Mouse (Mus musculus): Measurements from ENCODE around the gene Nploc4. TPM values are rescaled to one million over a fixed set of nuclear protein-coding genes. Genes with fewer than 3 reads are reported as not detected.

Gene Nploc4
- polyA plus RNA-seq (2014; fragmentation: Illumina TruSeq; extraction: RNeasy Lipid Tissue Mini Kit (QIAGEN cat#74804); ENCODE audit: low read depth, low replicate concordance): 46.6 TPM

DNA sequence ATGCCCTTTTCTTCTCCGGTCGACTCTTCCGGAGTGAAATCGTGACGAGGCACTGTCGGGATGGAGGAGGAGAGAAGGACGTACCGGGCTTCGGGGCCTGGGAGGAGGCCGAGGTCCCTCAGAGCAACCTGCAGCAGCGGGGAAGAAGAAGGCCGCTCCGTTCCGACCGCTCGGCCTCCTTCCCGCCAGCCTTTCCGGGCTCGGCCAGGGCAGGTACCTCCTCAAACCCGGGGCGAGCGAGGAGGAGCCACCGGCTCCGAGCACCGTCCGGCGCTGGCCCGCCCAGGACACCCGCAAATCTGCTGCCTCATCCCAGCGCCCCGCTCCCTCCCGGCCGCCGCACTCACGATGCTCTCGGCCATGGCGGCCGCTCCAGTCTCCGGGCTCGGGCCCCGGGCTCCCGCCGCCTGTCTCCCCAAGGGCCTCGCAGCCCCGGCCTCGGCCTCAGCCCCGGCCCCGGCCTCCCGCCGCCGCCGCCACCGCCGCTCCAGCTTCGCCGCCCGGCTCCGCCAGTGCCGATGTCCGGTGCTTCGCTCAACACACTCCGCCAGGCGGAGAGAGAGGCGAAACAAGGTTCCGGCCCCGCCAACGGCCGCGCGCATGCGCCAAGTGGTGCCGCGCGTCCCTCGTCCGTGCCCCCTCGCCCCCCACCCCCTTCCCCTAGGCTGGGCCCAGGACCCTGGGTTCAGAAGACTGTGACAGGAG, at the start of gene Nploc4:
Gene Nploc4, minus strand, starts transcription at position 557 of the 705 bp plus-strand sequence.

DNA sequence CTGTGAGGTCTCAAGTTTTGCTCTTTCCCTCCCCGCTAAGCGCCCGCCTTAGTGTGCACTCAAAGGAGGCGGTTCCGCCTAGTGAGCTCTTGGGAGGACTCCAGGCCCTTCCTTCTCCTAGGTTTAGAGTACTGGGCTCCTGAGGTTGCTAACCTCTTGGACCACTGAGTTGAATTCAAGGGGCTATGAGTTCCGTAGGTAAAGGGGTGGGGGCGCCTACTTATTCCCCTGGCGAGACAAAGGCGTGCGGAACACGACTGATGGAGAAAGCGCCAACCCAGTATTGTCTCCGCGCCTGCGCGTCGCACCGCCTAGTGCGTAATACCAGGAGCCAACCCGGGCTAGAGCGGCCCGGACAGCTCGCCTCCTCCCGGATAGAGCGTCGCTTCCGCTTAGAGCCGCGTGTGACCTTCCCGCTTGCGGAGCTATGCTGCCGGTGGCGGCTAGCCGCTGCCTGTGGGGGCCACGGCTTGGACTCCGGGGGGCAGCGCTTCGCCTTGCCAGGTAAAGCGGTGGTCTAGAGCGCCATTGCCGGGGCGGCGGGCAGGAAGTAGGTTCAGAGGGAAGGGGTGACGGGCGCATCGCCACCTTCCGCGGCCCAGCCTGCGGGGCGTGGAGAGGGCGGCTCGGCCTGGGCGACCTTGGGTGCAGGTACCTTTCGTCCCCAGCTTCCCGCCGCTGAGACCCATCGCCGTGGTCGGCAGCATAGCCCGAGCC, 46.9 kb upstream of the Nploc4 start, which contains the start of gene Mrpl12:
Gene Mrpl12, plus strand, starts transcription at position 349 of the 717 bp plus-strand sequence.

DNA sequence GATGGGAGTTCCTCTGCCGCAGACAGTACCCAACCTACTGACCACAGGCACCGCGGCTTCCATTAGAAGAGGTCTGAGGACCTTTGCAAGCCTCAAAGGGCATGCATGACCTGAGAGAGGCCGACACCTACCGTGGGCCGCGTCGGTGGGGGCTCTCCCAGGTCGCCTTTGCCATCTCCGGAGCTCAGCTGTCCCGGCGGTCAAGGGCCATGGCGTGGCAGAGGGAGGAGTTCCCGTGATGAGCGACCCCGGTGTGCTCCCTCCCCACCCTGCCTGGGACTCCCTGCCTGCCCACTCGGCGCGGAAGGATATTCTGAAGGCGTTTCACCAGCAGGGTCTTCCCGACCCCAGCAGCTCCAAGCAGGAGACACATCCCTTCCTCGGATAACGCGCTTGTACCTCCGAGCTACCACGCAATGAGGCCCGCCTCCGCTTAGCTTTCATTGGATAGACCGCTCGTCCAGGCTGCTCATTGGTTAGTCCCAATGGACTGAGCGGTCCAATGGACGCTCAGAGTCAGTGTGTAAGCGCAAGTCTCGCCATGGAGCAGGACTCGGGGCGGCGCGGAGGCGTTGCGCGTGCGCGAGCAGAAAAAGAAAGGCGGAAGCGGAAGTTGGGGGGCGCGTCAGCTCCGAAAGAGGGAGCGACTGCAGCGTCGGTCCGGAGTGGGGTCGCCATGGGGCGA, 29.7 kb upstream of the Nploc4 start, which contains the start of gene Arl16:
Gene Arl16, minus strand, starts transcription at position 557 of the 685 bp plus-strand sequence.

DNA sequence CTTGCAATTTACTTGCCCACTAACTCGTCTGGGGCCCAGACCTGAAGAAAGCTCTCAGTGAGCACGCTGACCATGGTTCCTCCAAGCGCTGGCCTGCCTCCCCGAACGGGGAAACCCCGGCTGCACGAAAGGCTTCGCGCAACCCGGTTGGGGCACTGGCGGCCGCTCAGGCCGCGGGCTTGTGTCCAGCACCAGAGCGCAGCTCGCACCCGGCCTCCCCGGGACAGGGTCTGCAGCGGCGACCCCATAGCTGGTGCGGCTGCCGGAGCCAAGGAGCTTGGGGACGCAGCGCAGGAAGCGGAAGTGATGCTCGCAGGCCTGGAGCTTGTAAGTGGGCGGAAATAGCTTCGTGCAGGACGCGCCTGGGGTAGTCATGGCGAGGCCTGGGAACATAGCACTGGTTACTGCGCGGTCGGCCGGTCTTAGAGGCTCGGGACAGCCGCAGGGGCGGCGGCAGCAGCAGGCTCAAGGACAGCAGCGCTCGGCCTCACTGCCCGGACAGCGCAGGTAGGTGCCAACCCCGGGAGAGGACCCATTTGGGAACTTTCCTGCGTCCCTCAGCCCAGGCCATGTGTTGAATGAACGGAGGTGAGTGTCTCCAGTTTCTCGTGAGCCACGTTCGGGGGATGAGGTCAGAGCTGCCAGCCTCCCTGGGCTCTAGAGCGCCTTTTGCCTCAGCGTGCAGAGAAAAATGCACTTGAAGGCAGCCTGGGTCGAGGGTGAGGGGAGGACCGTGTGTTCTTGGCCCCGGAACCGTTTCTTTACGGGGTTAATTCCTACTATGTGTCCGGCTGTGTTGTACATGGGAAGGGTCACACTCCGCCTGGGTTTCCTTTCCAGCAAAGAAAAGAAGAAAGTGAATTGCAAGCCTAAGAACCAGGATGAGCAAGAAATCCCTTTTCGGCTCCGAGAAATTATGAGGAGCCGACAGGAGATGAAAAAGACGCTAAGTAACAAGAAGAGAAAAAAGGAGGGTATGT, 20.6 kb upstream of the Nploc4 start, which contains the start of the genes Oxld1 and Ccdc137:
Gene Oxld1, minus strand, starts transcription at position 297 of the 980 bp plus-strand sequence.
Gene Ccdc137, plus strand, starts transcription at position 344 of the 980 bp plus-strand sequence.

DNA sequence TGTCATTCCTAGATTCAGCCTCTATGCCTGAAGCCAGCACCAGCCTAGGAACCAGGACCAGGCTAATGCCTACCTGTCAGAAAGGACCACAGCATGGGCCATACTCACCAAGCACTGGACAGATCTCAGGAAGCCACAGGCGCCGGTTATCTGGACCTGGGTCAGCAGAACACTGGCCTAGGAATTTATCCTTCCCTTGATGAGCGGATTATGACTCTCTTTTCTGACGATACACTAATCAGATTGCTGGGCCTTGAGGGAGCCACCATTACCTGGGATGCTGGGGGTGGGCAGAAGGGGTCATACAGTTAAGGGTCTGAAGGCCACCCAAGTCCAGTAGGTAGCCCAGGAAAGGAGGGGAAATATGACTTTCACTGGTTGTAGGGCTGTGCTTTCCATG, 15.8 kb upstream of the Nploc4 start, which contains the start of gene Pde6g:
Gene Pde6g, minus strand, starts transcription at position 195 of the 400 bp plus-strand sequence.

DNA sequence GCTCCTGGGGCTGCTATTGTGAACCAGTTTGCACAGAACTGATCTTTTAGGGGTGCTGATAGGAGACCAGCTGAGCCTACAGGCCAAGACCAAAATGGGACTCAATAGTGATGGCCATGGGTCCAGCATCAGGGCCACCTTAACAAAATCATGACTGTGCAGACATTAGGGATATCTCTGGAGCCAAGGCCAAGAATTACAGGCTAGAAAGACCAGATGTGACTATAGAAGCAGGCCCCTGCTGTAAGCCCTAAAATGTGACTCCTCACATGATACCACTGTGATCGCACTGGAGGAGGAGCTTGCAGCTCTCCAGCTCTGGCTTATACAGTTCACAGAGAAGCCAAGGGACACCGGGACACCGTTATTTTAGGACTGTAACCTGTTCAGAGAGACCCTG, 4.8 kb upstream of the Nploc4 start, which contains the start of gene Tspan10:
Gene Tspan10, plus strand, starts transcription at position 301 of the 400 bp plus-strand sequence.

DNA sequence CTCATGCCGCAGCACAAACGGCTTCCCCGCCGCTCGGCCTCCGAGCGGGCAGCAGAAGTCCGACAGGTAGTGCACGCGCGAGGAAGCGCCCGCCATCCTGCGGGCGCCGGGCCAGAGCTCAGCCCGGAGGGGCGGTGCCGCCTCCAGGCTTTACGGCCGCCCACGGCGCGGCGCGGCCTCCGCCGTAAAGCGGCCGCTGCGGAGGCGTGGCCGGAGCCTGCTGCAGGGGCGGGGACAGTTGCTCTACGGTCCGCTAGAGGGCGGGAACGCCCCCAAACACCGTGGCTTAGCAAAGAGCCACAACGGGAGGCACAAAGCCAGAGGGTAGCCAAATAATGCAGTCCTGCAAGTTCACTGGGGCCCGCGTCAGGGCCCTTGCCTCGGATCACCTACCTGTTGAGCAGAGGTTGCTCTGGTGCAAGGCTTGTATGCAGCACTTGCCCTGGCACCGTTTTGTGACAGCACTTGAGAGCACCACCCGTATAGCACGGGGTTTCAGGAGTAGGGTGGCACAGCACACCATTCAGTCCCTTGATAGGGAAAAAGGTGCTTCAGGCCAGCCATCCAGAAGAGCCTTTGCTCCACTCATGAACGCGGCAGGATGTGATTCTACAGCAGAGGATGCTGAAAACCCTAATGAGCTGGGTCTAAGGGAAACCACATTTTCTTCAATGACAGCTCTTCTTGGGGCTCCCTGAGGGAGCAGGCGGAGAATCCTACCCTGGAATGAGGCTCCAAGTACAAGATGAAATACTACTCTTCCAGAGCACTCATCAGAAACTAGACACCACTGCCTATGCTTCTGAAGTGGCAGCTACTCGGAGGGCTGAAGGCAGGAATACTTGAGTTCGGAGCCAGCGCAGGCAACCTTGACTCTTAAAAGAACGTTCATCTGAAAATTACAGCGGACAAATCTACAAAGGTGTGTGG, 58.6 kb downstream of the Nploc4 start, which contains the start of gene Faap100:
Gene Faap100, minus strand, starts transcription at position 154 of the 930 bp plus-strand sequence.

DNA sequence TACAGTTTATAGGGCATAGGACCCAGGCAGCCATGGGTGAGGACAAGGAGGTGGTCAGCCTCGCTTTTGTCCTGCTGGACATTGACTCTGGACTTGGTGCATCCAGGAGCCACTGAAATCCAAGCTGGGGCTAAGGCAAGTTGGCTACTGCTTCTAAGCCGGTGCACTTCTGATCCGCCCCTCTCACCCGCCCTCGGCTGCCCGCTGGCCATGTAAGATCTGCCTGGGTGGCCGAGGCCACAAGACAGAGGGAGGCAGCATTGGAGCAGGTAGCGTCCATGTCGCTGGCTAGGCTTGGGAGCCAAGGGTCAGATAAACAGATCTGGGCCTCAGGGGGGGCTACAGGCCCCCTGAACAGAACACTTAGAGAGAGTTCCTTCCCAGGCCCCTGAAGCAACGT, 76.2 kb downstream of the Nploc4 start, which contains the start of gene Fscn2:
Gene Fscn2, plus strand, starts transcription at position 240 of the 400 bp plus-strand sequence.

DNA sequence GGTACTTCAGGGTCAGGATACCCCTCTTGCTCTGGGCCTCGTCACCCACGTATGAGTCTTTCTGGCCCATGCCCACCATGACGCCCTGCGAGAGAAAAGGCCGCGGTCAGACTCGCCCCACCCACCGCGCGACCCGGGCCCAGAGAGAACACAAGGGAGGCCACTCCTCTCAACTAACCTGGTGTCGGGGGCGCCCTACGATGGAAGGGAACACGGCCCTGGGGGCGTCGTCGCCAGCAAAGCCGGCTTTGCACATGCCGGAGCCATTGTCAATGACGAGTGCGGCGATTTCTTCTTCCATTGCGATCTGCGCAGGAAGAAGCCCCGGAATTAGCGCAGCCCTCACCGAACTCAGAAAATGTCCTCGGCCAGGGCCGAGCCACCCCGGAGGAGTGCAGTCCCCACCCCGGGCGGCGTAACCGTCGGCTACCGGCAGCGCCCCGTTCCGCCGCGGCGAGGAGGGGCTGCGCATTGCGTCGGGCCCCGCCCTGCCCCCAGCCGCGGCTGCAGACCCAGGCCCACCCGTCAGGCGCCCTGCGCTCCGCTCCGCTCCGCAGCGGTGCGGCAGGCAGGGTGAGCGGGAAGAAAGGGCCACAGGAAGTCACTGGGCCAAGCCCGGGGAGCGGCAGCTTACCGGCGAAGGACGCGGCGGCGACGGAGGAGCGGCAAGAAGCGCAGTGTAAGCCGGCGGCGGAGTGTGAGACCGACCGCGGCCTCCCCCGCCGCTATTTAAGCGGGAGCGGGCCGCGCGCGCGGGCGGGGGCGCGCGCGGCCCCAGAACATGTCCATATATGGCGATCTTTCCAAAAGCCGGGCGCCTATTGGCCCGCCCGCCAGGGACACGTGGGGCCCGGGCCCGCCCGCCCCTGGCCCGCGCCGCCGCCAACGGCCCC, 89.5 kb downstream of the Nploc4 start, which contains the start of gene Actg1:
Gene Actg1, minus strand, starts transcription at position 752 of the 893 bp plus-strand sequence.

Other genes starting within 250 kb of the Nploc4 start
- gene Bahcc1, start 204.8 kb downstream of the Nploc4 start, polyA plus RNA-seq (2014; fragmentation: Illumina TruSeq; extraction: RNeasy Lipid Tissue Mini Kit (QIAGEN cat#74804); ENCODE audit: low read depth, low replicate concordance): 8.2 TPM
- gene Actg1, start 89.2 kb downstream of the Nploc4 start, polyA plus RNA-seq (2014; fragmentation: Illumina TruSeq; extraction: RNeasy Lipid Tissue Mini Kit (QIAGEN cat#74804); ENCODE audit: low read depth, low replicate concordance): 443 TPM
- gene Fscn2, start 76.2 kb downstream of the Nploc4 start, polyA plus RNA-seq (2014; fragmentation: Illumina TruSeq; extraction: RNeasy Lipid Tissue Mini Kit (QIAGEN cat#74804); ENCODE audit: low read depth, low replicate concordance): not detected
- 12.4 TPM for gene Faap100, start 58.9 kb downstream of the Nploc4 start, polyA plus RNA-seq (2014; fragmentation: Illumina TruSeq; extraction: RNeasy Lipid Tissue Mini Kit (QIAGEN cat#74804); ENCODE audit: low read depth, low replicate concordance)
- gene Tspan10, start 4.9 kb upstream of the Nploc4 start, polyA plus RNA-seq (2014; fragmentation: Illumina TruSeq; extraction: RNeasy Lipid Tissue Mini Kit (QIAGEN cat#74804); ENCODE audit: low read depth, low replicate concordance): not detected
- gene Pde6g, start 15.8 kb upstream of the Nploc4 start, polyA plus RNA-seq (2014; fragmentation: Illumina TruSeq; extraction: RNeasy Lipid Tissue Mini Kit (QIAGEN cat#74804); ENCODE audit: low read depth, low replicate concordance): 1.0 TPM
- gene Oxld1, start 20.4 kb upstream of the Nploc4 start, polyA plus RNA-seq (2014; fragmentation: Illumina TruSeq; extraction: RNeasy Lipid Tissue Mini Kit (QIAGEN cat#74804); ENCODE audit: low read depth, low replicate concordance): 53.5 TPM
- 10.3 TPM for gene Ccdc137, start 20.4 kb upstream of the Nploc4 start, polyA plus RNA-seq (2014; fragmentation: Illumina TruSeq; extraction: RNeasy Lipid Tissue Mini Kit (QIAGEN cat#74804); ENCODE audit: low read depth, low replicate concordance)
- gene Arl16, start 29.9 kb upstream of the Nploc4 start, polyA plus RNA-seq (2014; fragmentation: Illumina TruSeq; extraction: RNeasy Lipid Tissue Mini Kit (QIAGEN cat#74804); ENCODE audit: low read depth, low replicate concordance): 11.3 TPM
- 230 TPM for gene Mrpl12, start 46.9 kb upstream of the Nploc4 start, polyA plus RNA-seq (2014; fragmentation: Illumina TruSeq; extraction: RNeasy Lipid Tissue Mini Kit (QIAGEN cat#74804); ENCODE audit: low read depth, low replicate concordance)
- 12.9 TPM for gene Slc25a10, start 54.1 kb upstream of the Nploc4 start, polyA plus RNA-seq (2014; fragmentation: Illumina TruSeq; extraction: RNeasy Lipid Tissue Mini Kit (QIAGEN cat#74804); ENCODE audit: low read depth, low replicate concordance)
- gene Gcgr, start 93.0 kb upstream of the Nploc4 start, polyA plus RNA-seq (2014; fragmentation: Illumina TruSeq; extraction: RNeasy Lipid Tissue Mini Kit (QIAGEN cat#74804); ENCODE audit: low read depth, low replicate concordance): 0.81 TPM
- 64.9 TPM for gene Mcrip1, start 112.0 kb upstream of the Nploc4 start, polyA plus RNA-seq (2014; fragmentation: Illumina TruSeq; extraction: RNeasy Lipid Tissue Mini Kit (QIAGEN cat#74804); ENCODE audit: low read depth, low replicate concordance)
- not detected for gene Ppp1r27, start 113.4 kb upstream of the Nploc4 start, polyA plus RNA-seq (2014; fragmentation: Illumina TruSeq; extraction: RNeasy Lipid Tissue Mini Kit (QIAGEN cat#74804); ENCODE audit: low read depth, low replicate concordance)
- 176 TPM for gene P4hb, start 135.5 kb upstream of the Nploc4 start, polyA plus RNA-seq (2014; fragmentation: Illumina TruSeq; extraction: RNeasy Lipid Tissue Mini Kit (QIAGEN cat#74804); ENCODE audit: low read depth, low replicate concordance)
- gene Arhgdia, start 143.9 kb upstream of the Nploc4 start, polyA plus RNA-seq (2014; fragmentation: Illumina TruSeq; extraction: RNeasy Lipid Tissue Mini Kit (QIAGEN cat#74804); ENCODE audit: low read depth, low replicate concordance): 159 TPM
- gene Alyref, start 160.7 kb upstream of the Nploc4 start, polyA plus RNA-seq (2014; fragmentation: Illumina TruSeq; extraction: RNeasy Lipid Tissue Mini Kit (QIAGEN cat#74804); ENCODE audit: low read depth, low replicate concordance): 25.3 TPM
- 53.2 TPM for gene Anapc11, start 160.7 kb upstream of the Nploc4 start, polyA plus RNA-seq (2014; fragmentation: Illumina TruSeq; extraction: RNeasy Lipid Tissue Mini Kit (QIAGEN cat#74804); ENCODE audit: low read depth, low replicate concordance)
- not detected for gene Npb, start 170.8 kb upstream of the Nploc4 start, polyA plus RNA-seq (2014; fragmentation: Illumina TruSeq; extraction: RNeasy Lipid Tissue Mini Kit (QIAGEN cat#74804); ENCODE audit: low read depth, low replicate concordance)
- gene Pcyt2, start 180.2 kb upstream of the Nploc4 start, polyA plus RNA-seq (2014; fragmentation: Illumina TruSeq; extraction: RNeasy Lipid Tissue Mini Kit (QIAGEN cat#74804); ENCODE audit: low read depth, low replicate concordance): 72.2 TPM
- gene Sirt7, start 187.5 kb upstream of the Nploc4 start, polyA plus RNA-seq (2014; fragmentation: Illumina TruSeq; extraction: RNeasy Lipid Tissue Mini Kit (QIAGEN cat#74804); ENCODE audit: low read depth, low replicate concordance): 16.4 TPM
- 42.4 TPM for gene Mafg, start 195.9 kb upstream of the Nploc4 start, polyA plus RNA-seq (2014; fragmentation: Illumina TruSeq; extraction: RNeasy Lipid Tissue Mini Kit (QIAGEN cat#74804); ENCODE audit: low read depth, low replicate concordance)
- gene Pycr1, start 206.1 kb upstream of the Nploc4 start, polyA plus RNA-seq (2014; fragmentation: Illumina TruSeq; extraction: RNeasy Lipid Tissue Mini Kit (QIAGEN cat#74804); ENCODE audit: low read depth, low replicate concordance): 2.0 TPM
- 61.7 TPM for gene Myadml2, start 210.4 kb upstream of the Nploc4 start, polyA plus RNA-seq (2014; fragmentation: Illumina TruSeq; extraction: RNeasy Lipid Tissue Mini Kit (QIAGEN cat#74804); ENCODE audit: low read depth, low replicate concordance)
- gene Notum, start 223.5 kb upstream of the Nploc4 start, polyA plus RNA-seq (2014; fragmentation: Illumina TruSeq; extraction: RNeasy Lipid Tissue Mini Kit (QIAGEN cat#74804); ENCODE audit: low read depth, low replicate concordance): not detected
- 39.2 TPM for gene Aspscr1, start 235.3 kb upstream of the Nploc4 start, polyA plus RNA-seq (2014; fragmentation: Illumina TruSeq; extraction: RNeasy Lipid Tissue Mini Kit (QIAGEN cat#74804); ENCODE audit: low read depth, low replicate concordance)

Measured in heart, adult 10 weeks (tissue).